Mouse (Mus musculus): Measurements from ENCODE around the gene Abt1. TPM values are rescaled to one million over a fixed set of nuclear protein-coding genes. Genes with fewer than 3 reads are reported as not detected.

Abt1 gene
- total RNA-seq, 4 experiments from 2014 or later, result 3.2 to 4.8 (median 4.0) TPM

Other genes with a start within 250 kb of the Abt1 start
- gene Vmn1r220, start 235.9 kb downstream of the Abt1 start, total RNA-seq (2022), result not detected
- not detected for gene Vmn1r221, start 209.7 kb downstream of the Abt1 start, total RNA-seq (2022)
- gene Vmn1r222, start 187.9 kb downstream of the Abt1 start, total RNA-seq (2022), result not detected
- gene Vmn1r223, start 176.7 kb downstream of the Abt1 start, total RNA-seq (2022), result not detected
- 10 to 100 TPM in 1 of 4 experiments, 1 to 10 TPM in 3; 7.2 to 11.7 (median 8.3) TPM for gene Zfp322a, start 54.7 kb downstream of the Abt1 start, total RNA-seq (2022)
- gene Btn1a1, start 42.0 kb upstream of the Abt1 start, total RNA-seq (2022), result not detected
- not detected for gene Btn2a2, start 65.0 kb upstream of the Abt1 start, total RNA-seq (2022)
- gene Hist1h4h, start 107.2 kb upstream of the Abt1 start, total RNA-seq (2022), result 100 to 1,000 TPM; 131 to 174 (median 160) TPM
- gene Hist1h2af, start 110.0 kb upstream of the Abt1 start, total RNA-seq (2022), result 1 to 10 TPM in 1 of 4 experiments, not detected in 3; 1.5 TPM
- gene Hist1h3g, start 111.6 kb upstream of the Abt1 start, total RNA-seq (2022), result 1 to 10 TPM in 1 of 4 experiments, under 1 TPM in 1, not detected in 2; 0.75 to 2.2 TPM
- 1 to 10 TPM in 2 of 4 experiments, under 1 TPM in 2; 0.82 to 1.6 (median 1.2) TPM for gene Hist1h2bh, start 119.5 kb upstream of the Abt1 start, total RNA-seq (2022)
- 1 to 10 TPM; 3.1 to 5.0 (median 4.4) TPM for gene Hist1h3f, start 120.2 kb upstream of the Abt1 start, total RNA-seq (2022)
- 10 to 100 TPM; 14.0 to 20.7 (median 16.1) TPM for gene Hist1h4f, start 127.8 kb upstream of the Abt1 start, total RNA-seq (2022)
- gene Hist1h1d, start 129.4 kb upstream of the Abt1 start, total RNA-seq (2022), result 1 to 10 TPM in 3 of 4 experiments, under 1 TPM in 1; 0.87 to 1.3 (median 1.3) TPM
- gene Hist1h3e, start 138.5 kb upstream of the Abt1 start, total RNA-seq (2022), result 10 to 100 TPM; 14.8 to 21.5 (median 18.9) TPM
- 1 to 10 TPM in 2 of 4 experiments, under 1 TPM in 2; 0.54 to 1.1 (median 0.88) TPM for gene Hist1h2ae, start 147.4 kb upstream of the Abt1 start, total RNA-seq (2022)
- gene Hist1h2bg, start 147.5 kb upstream of the Abt1 start, total RNA-seq (2022), result 1 to 10 TPM; 5.2 to 8.5 (median 7.2) TPM
- 1 to 10 TPM; 2.0 to 6.7 (median 5.1) TPM for gene Hist1h2bf, start 150.3 kb upstream of the Abt1 start, total RNA-seq (2022)
- 1 to 10 TPM in 1 of 4 experiments, not detected in 3; 2.2 TPM for gene Hist1h2ad, start 150.5 kb upstream of the Abt1 start, total RNA-seq (2022)
- gene Hist1h3d, start 151.9 kb upstream of the Abt1 start, total RNA-seq (2022), result 1 to 10 TPM; 2.5 to 4.0 (median 3.2) TPM
- 10 to 100 TPM; 37.8 to 57.9 (median 48.1) TPM for gene Hist1h4d, start 157.7 kb upstream of the Abt1 start, total RNA-seq (2022)
- gene Hist1h2be, start 197.3 kb upstream of the Abt1 start, total RNA-seq (2022), result 10 to 100 TPM; 12.0 to 16.1 (median 12.9) TPM
- gene Hist1h1e, start 198.7 kb upstream of the Abt1 start, total RNA-seq (2022), result 10 to 100 TPM; 32.8 to 56.3 (median 49.3) TPM

Measured in gastrocnemius, adult 8-10 months (tissue).